Comparison of ENCODE assay signal across 28 mouse cellular contexts in genomic region chr12:104345707-104346106, GRCm38 (mm10). TPM values are rescaled to one million over a fixed set of nuclear protein-coding genes. Genes with fewer than 3 reads are reported as not detected.
"Had no signal": no experiment of that assay in that cellular context is flagged by ENCODE, and none has a peak within 500 bp of the region (broad histone marks: within the 10 kb centered on the region; RNA-seq: fewer than 3 reads in every experiment).

No protein-coding gene starts in this region.

- H3K9ac ChIP-seq: liver, embryonic 15.5 days; lung, embryonic 14.5 days; midbrain, embryonic 12.5 days; neural tube, embryonic 13.5 days; neural tube, embryonic 15.5 days had no signal

- H3K36me3 ChIP-seq: liver, embryonic 15.5 days; midbrain, embryonic 10.5 days; midbrain, embryonic 12.5 days; neural tube, embryonic 13.5 days; neural tube, embryonic 15.5 days had no signal

- H3K27me3 ChIP-seq: liver, embryonic 15.5 days; midbrain, embryonic 12.5 days; neural tube, embryonic 13.5 days; neural tube, embryonic 15.5 days had no signal

- H3K4me3 ChIP-seq: liver, embryonic 15.5 days; midbrain, embryonic 10.5 days; midbrain, embryonic 12.5 days; myocyte; neural tube, embryonic 13.5 days; neural tube, embryonic 15.5 days had no signal

- H3K4me1 ChIP-seq: liver, embryonic 15.5 days; midbrain, embryonic 10.5 days; midbrain, embryonic 12.5 days; neural tube, embryonic 13.5 days; neural tube, embryonic 15.5 days had no signal

- DNase-seq: lung, adult 18-20 months; lung, embryonic 14.5 days; lung, postnatal 10 days; lung, postnatal 4 days; midbrain, embryonic 14.5 days; retina, postnatal 1 day; right cerebral cortex, adult 18-20 months; right cerebral cortex, postnatal 25 days; right cerebral cortex, postnatal 4 days; spleen, adult 18-20 months; thymus, adult 18-20 months; thymus, postnatal 14 days; thymus, postnatal 36 days had no signal

- H3K27ac ChIP-seq: liver, embryonic 15.5 days; midbrain, embryonic 10.5 days; midbrain, embryonic 12.5 days; neural tube, embryonic 13.5 days; neural tube, embryonic 15.5 days had no signal

RNA-seq across cellular contexts. Expression of gene Serpina3k, which starts 7.4 kb away (rescaled TPM):
- total RNA-seq: megakaryocyte, adult 5-6 weeks; megakaryocyte-erythroid progenitor cell, adult 5-6 weeks had no signal
- polyA plus RNA-seq: liver, embryonic 15.5 days; lung, embryonic 14.5 days; lung, embryonic 16.5 days; midbrain, embryonic 10.5 days; midbrain, embryonic 12.5 days; midbrain, embryonic 14.5 days; midbrain, embryonic 16.5 days; myocyte; neural tube, embryonic 11.5 days; neural tube, embryonic 13.5 days; neural tube, embryonic 15.5 days; small intestine, adult 2 months; stomach, embryonic 14.5 days; stomach, embryonic 16.5 days; thymus, postnatal 0 days had no signal

RNA-seq across cellular contexts. Expression of gene Serpina3m, which starts 7.4 kb away (rescaled TPM):
- total RNA-seq: megakaryocyte, adult 5-6 weeks; megakaryocyte-erythroid progenitor cell, adult 5-6 weeks had no signal
- polyA plus RNA-seq: liver, embryonic 15.5 days; lung, embryonic 14.5 days; lung, embryonic 16.5 days; midbrain, embryonic 10.5 days; midbrain, embryonic 12.5 days; midbrain, embryonic 14.5 days; midbrain, embryonic 16.5 days; myocyte; neural tube, embryonic 11.5 days; neural tube, embryonic 13.5 days; neural tube, embryonic 15.5 days; small intestine, adult 2 months; stomach, embryonic 14.5 days; stomach, embryonic 16.5 days had no signal

RNA-seq across cellular contexts. Expression of gene Serpina3j, which starts 31.4 kb away (rescaled TPM):
- total RNA-seq: megakaryocyte, adult 5-6 weeks; megakaryocyte-erythroid progenitor cell, adult 5-6 weeks had no signal
- polyA plus RNA-seq: liver, embryonic 15.5 days; lung, embryonic 14.5 days; lung, embryonic 16.5 days; midbrain, embryonic 10.5 days; midbrain, embryonic 12.5 days; midbrain, embryonic 14.5 days; midbrain, embryonic 16.5 days; myocyte; neural tube, embryonic 11.5 days; neural tube, embryonic 13.5 days; neural tube, embryonic 15.5 days; small intestine, adult 2 months; stomach, embryonic 14.5 days; stomach, embryonic 16.5 days had no signal
